Mouse (Mus musculus) G1E (cell line): ENCODE data around the gene Vps36.

Experiments
- CTCF ChIP-seq: IDR thresholded peaks from 2 replicates; pipeline ENCODE4 v1.5.1; 2012; ENCODE audit warnings: low read depth, low read length, inconsistent platforms, mixed read lengths
- TAL1 ChIP-seq: conservative IDR thresholded peaks from 2 replicates; pipeline ENCODE4 v1.6.1; 2012; ENCODE audit warnings: low read depth, low read length, inconsistent platforms, mixed read lengths

DNA sequence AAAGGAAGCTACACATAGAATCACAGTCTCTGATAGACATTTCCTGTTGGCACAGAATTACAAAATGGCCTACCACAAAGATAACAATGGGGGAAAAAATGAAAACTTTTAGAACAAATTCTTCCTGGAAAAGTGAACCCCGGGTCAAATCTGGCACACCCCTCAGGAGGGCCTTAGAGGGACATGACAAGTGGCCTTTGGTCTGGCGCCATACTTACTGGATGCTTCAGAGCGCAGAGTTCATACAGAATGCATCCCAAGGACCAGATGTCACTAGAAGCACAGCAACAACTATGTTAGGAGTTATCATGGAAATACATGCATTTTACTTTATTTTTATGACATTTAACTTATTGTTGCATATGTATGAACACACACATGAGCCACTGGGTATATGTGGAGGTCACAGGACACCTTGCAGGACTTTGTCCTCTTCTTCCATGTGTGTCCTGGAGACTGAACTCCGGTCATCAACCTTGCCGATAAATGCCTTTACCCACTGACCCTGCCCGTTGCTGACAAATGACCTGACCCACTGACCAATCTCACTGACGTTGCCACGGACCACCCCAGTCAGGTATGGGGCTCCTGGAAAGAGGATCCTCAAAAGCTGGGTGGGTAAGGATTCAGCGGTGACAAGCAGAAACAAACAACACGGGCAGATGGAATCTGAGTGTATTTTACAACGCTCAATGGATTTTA is 42.8 kb upstream of the Vps36 start:
- no peak for TF ChIP-seq CTCF
- no peak for TF ChIP-seq TAL1
